Mouse (Mus musculus): ENCODE measurements around the gene Htra1.

DNA sequence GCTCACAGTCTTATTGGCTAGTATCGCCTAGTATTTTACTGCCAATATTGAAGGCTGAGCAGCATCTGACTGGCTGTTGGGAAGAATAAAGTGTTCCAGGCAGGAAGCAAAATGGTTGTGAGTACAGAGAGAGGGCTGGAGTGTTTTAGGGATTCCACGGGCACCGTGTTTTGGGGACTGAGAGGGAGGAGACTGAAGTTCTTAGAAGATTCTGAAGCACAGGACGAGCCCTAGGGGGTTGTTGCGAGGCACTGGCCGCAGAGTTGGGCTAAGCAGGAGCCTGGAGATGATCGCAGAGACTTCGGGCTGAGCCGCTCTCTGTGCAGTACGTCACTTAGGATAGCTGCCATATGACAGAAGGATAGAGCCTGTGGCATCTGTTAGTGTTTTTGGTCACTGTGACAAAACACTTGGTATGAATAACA lies 18.3 kb downstream of the Htra1 start:
- no peak for TF ChIP-seq GATA1 (IDR thresholded peaks at IDR 0.05; ENCODE audit: borderline replicate concordance, low read length)
- no peak for TF ChIP-seq FLI1 (IDR thresholded peaks at IDR 0.05; ENCODE audit: low read length)

All from megakaryocyte, embryonic 14.5 days (primary cell).